Mouse (Mus musculus) kidney, adult 2 months (tissue): ENCODE measurements around the gene Gnao1.

ENCODE experiments used
- CTCF ChIP-seq: fragments of 200-500 bp; conservative IDR thresholded peaks from 2 replicates; pipeline ENCODE4 v1.5.1; 2011; ENCODE audit warnings: low read depth, mild to moderate bottlenecking, control low read depth, low read length, moderate library complexity, mixed read lengths; ENCODE audit not compliant: insufficient read depth, insufficient read length
- POLR2A ChIP-seq: fragments of 200-500 bp; IDR thresholded peaks from one replicate; pipeline ENCODE4 v1.6.1; 2011; ENCODE audit warnings: low read depth, low read length, control low read depth

DNA sequence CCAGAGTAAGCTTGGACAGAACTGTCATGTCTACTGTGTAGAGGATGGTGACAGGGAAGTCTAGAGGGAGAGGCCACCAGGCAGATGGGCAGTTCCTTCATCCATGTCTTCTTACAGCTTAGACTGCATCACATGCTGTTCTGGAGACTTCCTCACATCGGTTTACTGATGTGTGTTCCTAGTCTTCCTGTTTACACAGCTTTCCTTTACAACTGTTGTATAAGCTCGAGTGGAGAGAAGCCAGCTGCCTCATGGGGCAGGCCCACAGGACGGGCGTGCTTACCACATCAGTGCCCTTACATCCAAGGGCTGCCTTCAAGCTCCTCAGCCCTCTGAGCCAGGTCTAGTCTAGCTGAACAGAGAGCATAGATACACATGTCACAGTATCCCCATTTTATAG lies 15.6 kb downstream of the Gnao1 start:
- TF ChIP-seq CTCF (no peak), POLR2A (no peak)
